Mouse (Mus musculus): ENCODE measurements around the gene D11Wsu47e. TPM values are rescaled to one million over a fixed set of nuclear protein-coding genes. Genes with fewer than 3 reads are reported as not detected.

D11Wsu47e gene
- polyA plus RNA-seq, 1 experiment from 2014 or later: 21.3 TPM

GRCm38 (mm10) chr11:113682897-113683626 is 1.1 kb upstream of the D11Wsu47e start:
- peak; percentile 65 for ATAC-seq (ENCODE audit: insufficient number of reproducible peaks, insufficient read depth, low FRiP score, low read depth)
- no peaks in the 10 kb centered on the region for H3K27me3 ChIP-seq (ENCODE audit: control insufficient read depth, insufficient read depth, low read length)
- H3K27ac ChIP-seq (ENCODE audit: low read length): peak overlapping the region; percentile 95
- no peaks in the 10 kb centered on the region for H3K9me3 ChIP-seq (ENCODE audit: control insufficient read depth, low read depth, low read length)
- H3K9ac ChIP-seq (replicated peaks; ENCODE audit: low read depth, low read length): peak overlapping the region; percentile 82
- under 1% methylated on average over 38 of the region's 38 CpGs for WGBS
- peaks cover 32% of the 10 kb centered on the region for H3K4me1 ChIP-seq (ENCODE audit: control insufficient read depth, insufficient read depth, low read length)
- H3K4me3 ChIP-seq (ENCODE audit: low read depth, low read length): peak overlapping the region; percentile 87
- H3K36me3 ChIP-seq (ENCODE audit: control insufficient read depth, insufficient read depth, low read length): peaks cover 4% of the 10 kb centered on the region
- peak overlapping the region; percentile 55 for H3K4me2 ChIP-seq (replicated peaks; ENCODE audit: low read depth, low read length)

GRCm38 (mm10) chr11:113683627-113683956 is 620 bp upstream of the D11Wsu47e start:
- Histone ChIP-seq H3K4me3 (ENCODE audit: low read depth, low read length) (peak overlapping the region; percentile 87), H3K9me3 (ENCODE audit: control insufficient read depth, low read depth, low read length) (no peaks in the 10 kb centered on the region), H3K4me2 (replicated peaks; ENCODE audit: low read depth, low read length) (peak overlapping the region; percentile 55), H3K27ac (ENCODE audit: low read length) (peak overlapping the region; percentile 95), H3K27me3 (ENCODE audit: control insufficient read depth, insufficient read depth, low read length) (no peaks in the 10 kb centered on the region), H3K36me3 (ENCODE audit: control insufficient read depth, insufficient read depth, low read length) (peaks cover 7% of the 10 kb centered on the region), H3K4me1 (ENCODE audit: control insufficient read depth, insufficient read depth, low read length) (peaks cover 32% of the 10 kb centered on the region), H3K9ac (replicated peaks; ENCODE audit: low read depth, low read length) (peak overlapping the region; percentile 82)
- 0% methylated on average over 33 of the region's 38 CpGs for WGBS
- peak; percentile 62; the same call in 1 of the 2 replicates for ATAC-seq (ENCODE audit: insufficient number of reproducible peaks, insufficient read depth, low FRiP score, low read depth)

- H3K4me3 ChIP-seq (ENCODE audit: low read depth, low read length): peak overlapping the region; percentile 87
- H3K9ac ChIP-seq (replicated peaks; ENCODE audit: low read depth, low read length): peak overlapping the region; percentile 82
- WGBS: 40% methylated on average over 25 of the region's 25 CpGs
- H3K36me3 ChIP-seq (ENCODE audit: control insufficient read depth, insufficient read depth, low read length): peaks cover 18% of the 10 kb centered on the region
- peak overlapping the region; percentile 68 for H3K4me2 ChIP-seq (replicated peaks; ENCODE audit: low read depth, low read length)
- no peaks in the 10 kb centered on the region for H3K27me3 ChIP-seq (ENCODE audit: control insufficient read depth, insufficient read depth, low read length)
- H3K27ac ChIP-seq (ENCODE audit: low read length): peak overlapping the region; percentile 95; the same call in 1 of the 2 replicates
- no peaks in the 10 kb centered on the region for H3K9me3 ChIP-seq (ENCODE audit: control insufficient read depth, low read depth, low read length)
- peaks cover 32% of the 10 kb centered on the region for H3K4me1 ChIP-seq (ENCODE audit: control insufficient read depth, insufficient read depth, low read length)
- no peak for ATAC-seq (ENCODE audit: insufficient number of reproducible peaks, insufficient read depth, low FRiP score, low read depth)
These were observed 655 bp downstream of the D11Wsu47e start for GRCm38 (mm10) chr11:113684707-113685426.

GRCm38 (mm10) chr11:113687031-113687430 is 2.8 kb downstream of the D11Wsu47e start:
- Histone ChIP-seq H3K4me2 (replicated peaks; ENCODE audit: low read depth, low read length) (no peak overlapping the region), H3K27me3 (ENCODE audit: control insufficient read depth, insufficient read depth, low read length) (no peaks in the 10 kb centered on the region), H3K4me3 (ENCODE audit: low read depth, low read length) (no peak overlapping the region), H3K9ac (replicated peaks; ENCODE audit: low read depth, low read length) (no peak overlapping the region), H3K9me3 (ENCODE audit: control insufficient read depth, low read depth, low read length) (no peaks in the 10 kb centered on the region), H3K27ac (ENCODE audit: low read length) (no peak overlapping the region), H3K4me1 (ENCODE audit: control insufficient read depth, insufficient read depth, low read length) (peaks cover 26% of the 10 kb centered on the region), H3K36me3 (ENCODE audit: control insufficient read depth, insufficient read depth, low read length) (peaks cover 22% of the 10 kb centered on the region)
- 63% methylated on average over 2 of the region's 2 CpGs for WGBS
- no peak for ATAC-seq (ENCODE audit: insufficient number of reproducible peaks, insufficient read depth, low FRiP score, low read depth)

- no peak for ATAC-seq (ENCODE audit: insufficient number of reproducible peaks, insufficient read depth, low FRiP score, low read depth)
- Histone ChIP-seq H3K4me2 (replicated peaks; ENCODE audit: low read depth, low read length) (no peak overlapping the region), H3K4me3 (ENCODE audit: low read depth, low read length) (no peak overlapping the region), H3K27ac (ENCODE audit: low read length) (no peak overlapping the region), H3K27me3 (ENCODE audit: control insufficient read depth, insufficient read depth, low read length) (no peaks in the 10 kb centered on the region), H3K9me3 (ENCODE audit: control insufficient read depth, low read depth, low read length) (no peaks in the 10 kb centered on the region), H3K4me1 (ENCODE audit: control insufficient read depth, insufficient read depth, low read length) (peaks cover 11% of the 10 kb centered on the region), H3K36me3 (ENCODE audit: control insufficient read depth, insufficient read depth, low read length) (peaks cover 45% of the 10 kb centered on the region), H3K9ac (replicated peaks; ENCODE audit: low read depth, low read length) (no peak overlapping the region)
- 85% methylated on average over 12 of the region's 12 CpGs for WGBS
These were observed 6.3 kb downstream of the D11Wsu47e start for GRCm38 (mm10) chr11:113690506-113690905.

GRCm38 (mm10) chr11:113691318-113691717 is 7.1 kb downstream of the D11Wsu47e start:
- ATAC-seq (ENCODE audit: insufficient number of reproducible peaks, insufficient read depth, low FRiP score, low read depth): no peak
- WGBS: 83% methylated on average over 5 of the region's 5 CpGs
- no peaks in the 10 kb centered on the region for H3K9me3 ChIP-seq (ENCODE audit: control insufficient read depth, low read depth, low read length)
- peaks cover 11% of the 10 kb centered on the region for H3K4me1 ChIP-seq (ENCODE audit: control insufficient read depth, insufficient read depth, low read length)
- no peak overlapping the region for H3K9ac ChIP-seq (replicated peaks; ENCODE audit: low read depth, low read length)
- H3K4me3 ChIP-seq (ENCODE audit: low read depth, low read length): no peak overlapping the region
- no peaks in the 10 kb centered on the region for H3K27me3 ChIP-seq (ENCODE audit: control insufficient read depth, insufficient read depth, low read length)
- H3K4me2 ChIP-seq (replicated peaks; ENCODE audit: low read depth, low read length): no peak overlapping the region
- no peak overlapping the region for H3K27ac ChIP-seq (ENCODE audit: low read length)
- H3K36me3 ChIP-seq (ENCODE audit: control insufficient read depth, insufficient read depth, low read length): peaks cover 45% of the 10 kb centered on the region

- peaks cover 45% of the 10 kb centered on the region for H3K36me3 ChIP-seq (ENCODE audit: control insufficient read depth, insufficient read depth, low read length)
These were observed 7.6 kb downstream of the D11Wsu47e start for GRCm38 (mm10) chr11:113691851-113692250.

GRCm38 (mm10) chr11:113697571-113697970 is 13.4 kb downstream of the D11Wsu47e start:
- 77% methylated on average over 5 of the region's 5 CpGs for WGBS

More at GRCm38 (mm10) chr11:113691851-113692250, 7.6 kb downstream of the D11Wsu47e start:
- peaks cover 7% of the 10 kb centered on the region for H3K4me1 ChIP-seq (ENCODE audit: control insufficient read depth, insufficient read depth, low read length)
- WGBS: 61% methylated on average over 3 of the region's 3 CpGs
- ATAC-seq (ENCODE audit: insufficient number of reproducible peaks, insufficient read depth, low FRiP score, low read depth): no peak
- no peak overlapping the region for H3K4me3 ChIP-seq (ENCODE audit: low read depth, low read length)
- no peak overlapping the region for H3K27ac ChIP-seq (ENCODE audit: low read length)
- no peak overlapping the region for H3K4me2 ChIP-seq (replicated peaks; ENCODE audit: low read depth, low read length)
- H3K9ac ChIP-seq (replicated peaks; ENCODE audit: low read depth, low read length): no peak overlapping the region
- no peaks in the 10 kb centered on the region for H3K27me3 ChIP-seq (ENCODE audit: control insufficient read depth, insufficient read depth, low read length)
- no peaks in the 10 kb centered on the region for H3K9me3 ChIP-seq (ENCODE audit: control insufficient read depth, low read depth, low read length)

More at GRCm38 (mm10) chr11:113697571-113697970, 13.4 kb downstream of the D11Wsu47e start:
- Histone ChIP-seq H3K4me1 (ENCODE audit: control insufficient read depth, insufficient read depth, low read length) (no peaks in the 10 kb centered on the region), H3K27me3 (ENCODE audit: control insufficient read depth, insufficient read depth, low read length) (no peaks in the 10 kb centered on the region), H3K36me3 (ENCODE audit: control insufficient read depth, insufficient read depth, low read length) (peaks cover 20% of the 10 kb centered on the region), H3K9ac (replicated peaks; ENCODE audit: low read depth, low read length) (no peak overlapping the region), H3K27ac (ENCODE audit: low read length) (no peak overlapping the region), H3K4me3 (ENCODE audit: low read depth, low read length) (no peak overlapping the region), H3K4me2 (replicated peaks; ENCODE audit: low read depth, low read length) (no peak overlapping the region), H3K9me3 (ENCODE audit: control insufficient read depth, low read depth, low read length) (no peaks in the 10 kb centered on the region)
- no peak for ATAC-seq (ENCODE audit: insufficient number of reproducible peaks, insufficient read depth, low FRiP score, low read depth)
